Mouse (Mus musculus) embryonic facial prominence, embryonic 13.5 days (tissue): ENCODE measurements around the gene Gm5141. TPM values are rescaled to one million over a fixed set of nuclear protein-coding genes. Genes with fewer than 3 reads are reported as not detected.
"Not testable (repeated sequence)": the region's sequence is repeated elsewhere in the genome, so short reads cannot be mapped to it uniquely, and the experiment has no call there.

Experiments used
- ATAC-seq: fragments of 200-750 bp; cut with Nextera tagmentation; 2 replicates; pipeline ENCODE4 v1.8.0; 2017; ENCODE audit warnings: low read depth; ENCODE audit not compliant: insufficient number of reproducible peaks, insufficient read depth, low FRiP score, low TSS enrichment
- H3K27ac ChIP-seq: fragments of 300-500 bp; sonication (generic); 2 replicates; pipeline ENCODE4 v1.5.1; 2015; ENCODE audit warnings: moderate library complexity, mild to moderate bottlenecking, inconsistent platforms
- H3K27me3 ChIP-seq: fragments of 300-500 bp; sonication (generic); 2 replicates; pipeline ENCODE4 v1.6.1; 2015; ENCODE audit warnings: mild to moderate bottlenecking, inconsistent platforms
- H3K36me3 ChIP-seq: fragments of 300-500 bp; sonication (generic); 2 replicates; pipeline ENCODE4 v1.6.1; 2015; ENCODE audit warnings: mild to moderate bottlenecking, inconsistent platforms
- H3K4me1 ChIP-seq: fragments of 300-500 bp; sonication (generic); 2 replicates; pipeline ENCODE4 v1.6.1; 2015; ENCODE audit warnings: inconsistent platforms
- H3K4me2 ChIP-seq: fragments of 300-500 bp; sonication (generic); 2 replicates; pipeline ENCODE4 v1.6.1; 2015; ENCODE audit warnings: moderate library complexity, mild to moderate bottlenecking, inconsistent platforms
- H3K4me3 ChIP-seq: fragments of 300-500 bp; sonication (generic); 2 replicates; pipeline ENCODE4 v1.5.1; 2015; ENCODE audit warnings: mild to moderate bottlenecking, inconsistent platforms
- H3K9ac ChIP-seq: fragments of 300-500 bp; sonication (generic); 2 replicates; pipeline ENCODE4 v1.6.1; 2015; ENCODE audit warnings: mild to moderate bottlenecking, inconsistent platforms
- H3K9me3 ChIP-seq: fragments of 300-500 bp; sonication (generic); 2 replicates; pipeline ENCODE4 v1.6.1; 2016; ENCODE audit warnings: inconsistent platforms
- WGBS: fragments of 180-500 bp; shearing (Covaris S2); methylation state at CpG from one replicate; pipeline ENCODE4 v1.1.7; 2015; ENCODE audit warnings: mixed read lengths; 5-methylcytosine and 5-hydroxymethylcytosine counted together
- polyA plus RNA-seq: library from polyadenylated mRNA; unstranded; fragments of >200 nt; fragmentation: Nextera tagmentation; extraction: Ambion mirVana; gene quantifications from 2 replicates; pipeline ENCODE4 v1.2.1, GENCODE M21; 2015

The Gm5141 gene
- polyA plus RNA-seq = 15.2 and 19.4 TPM in 2 replicates

- not testable (repeated sequence) for H3K27me3 ChIP-seq, H3K4me1 ChIP-seq, H3K27ac ChIP-seq
- H3K9me3 ChIP-seq = peaks cover 13% of the 10 kb centered on the region
- peak within 1 kb of the TSS; percentile 76 for H3K9ac ChIP-seq
- H3K4me3 ChIP-seq = peak within 1 kb of the TSS; percentile 57
- WGBS = 4% methylated on average over 22 of the region's 23 CpGs
- peaks cover 13% of the 10 kb centered on the region for H3K36me3 ChIP-seq
- ATAC-seq = peak; percentile 90
- peak within 1 kb of the TSS; percentile 76 for H3K4me2 ChIP-seq
These were observed at the start of gene Gm5141 for GRCm38 (mm10) chr13:62785199-62786134. Gene Gm5141 (minus strand): TSS chr13:62785808.

DNA sequence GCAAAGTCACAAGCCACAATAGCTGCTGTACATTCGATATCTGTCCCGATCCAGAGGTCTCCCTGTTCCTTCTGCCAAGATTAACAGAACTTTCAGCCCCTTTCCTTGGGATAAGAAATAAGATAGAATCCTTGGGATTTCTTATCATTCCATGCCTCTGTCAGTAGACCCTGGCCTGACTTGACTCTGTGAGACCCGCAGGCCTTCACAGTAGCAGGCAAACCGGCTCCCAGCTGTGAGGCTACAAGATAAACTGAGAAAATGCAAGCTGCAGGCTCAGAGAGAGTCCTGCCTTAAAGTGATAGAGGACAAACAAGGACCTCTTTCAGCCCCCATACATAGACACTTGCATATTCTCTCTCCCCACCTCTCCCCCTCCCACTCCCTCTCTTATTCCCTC lies 47.7 kb upstream of the Gm5141 start:
- Histone ChIP-seq H3K36me3 (no peaks in the 10 kb centered on the region), H3K9ac (no peak overlapping the region), H3K4me3 (no peak overlapping the region), H3K27me3 (no peaks in the 10 kb centered on the region), H3K4me2 (no peak overlapping the region), H3K9me3 (peaks cover 2% of the 10 kb centered on the region; the same call in 1 of the 2 replicates), H3K27ac (no peak overlapping the region), H3K4me1 (no peaks in the 10 kb centered on the region)
- ATAC-seq = no peak
- 26% methylated on average over 4 of the region's 4 CpGs for WGBS

- Histone ChIP-seq H3K27me3 (no peaks in the 10 kb centered on the region), H3K27ac (no peak overlapping the region), H3K4me1 (no peaks in the 10 kb centered on the region), H3K4me3 (no peak overlapping the region), H3K9ac (no peak overlapping the region), H3K9me3 (peaks cover 2% of the 10 kb centered on the region; the same call in 1 of the 2 replicates), H3K36me3 (no peaks in the 10 kb centered on the region), H3K4me2 (no peak overlapping the region)
- no peak for ATAC-seq
- 68% methylated on average over 2 of the region's 2 CpGs for WGBS
These were observed 46.6 kb upstream of the Gm5141 start for GRCm38 (mm10) chr13:62832239-62832638.

- H3K9me3 ChIP-seq, H3K4me3 ChIP-seq, H3K4me2 ChIP-seq, ATAC-seq, H3K9ac ChIP-seq, H3K27ac ChIP-seq, H3K36me3 ChIP-seq, H3K4me1 ChIP-seq, H3K27me3 ChIP-seq: not testable (repeated sequence)
- 70% methylated on average over 3 of the region's 3 CpGs for WGBS
These were observed 30.1 kb upstream of the Gm5141 start for GRCm38 (mm10) chr13:62815705-62816104.

DNA sequence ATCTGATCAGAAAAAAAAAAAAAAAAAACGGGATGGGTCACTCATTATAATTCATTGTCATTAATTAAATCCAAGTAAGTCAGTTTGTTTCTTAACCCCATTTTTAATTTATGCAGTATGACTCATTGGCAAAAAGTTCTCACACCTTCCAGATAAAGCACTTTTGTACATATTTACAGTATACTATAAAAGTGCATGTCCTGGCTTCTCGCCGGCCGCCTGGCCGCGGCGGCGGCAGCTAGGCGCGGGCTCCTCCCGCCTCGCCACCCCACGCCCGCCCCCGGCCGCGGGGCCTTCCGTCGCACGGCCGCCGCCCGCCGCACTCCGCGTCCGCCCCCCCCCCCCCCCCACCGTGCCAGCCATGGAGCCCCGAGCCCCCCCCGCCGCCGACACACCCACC lies 27.1 kb upstream of the Gm5141 start:
- H3K4me3 ChIP-seq = peak overlapping the region; percentile 40
- WGBS = 10% methylated on average over 22 of the region's 32 CpGs
- no peaks in the 10 kb centered on the region for H3K27me3 ChIP-seq
- no peak for ATAC-seq
- H3K9me3 ChIP-seq = peaks cover 3% of the 10 kb centered on the region; the same call in 1 of the 2 replicates
- no peaks in the 10 kb centered on the region for H3K36me3 ChIP-seq
- H3K9ac ChIP-seq = peak overlapping the region; percentile 55; the same call in 1 of the 2 replicates
- H3K27ac ChIP-seq = no peak overlapping the region
- H3K4me2 ChIP-seq = peak overlapping the region; percentile 63
- H3K4me1 ChIP-seq = no peaks in the 10 kb centered on the region

- WGBS = 90% methylated on average over 6 of the region's 6 CpGs
- not testable (repeated sequence) for H3K9ac ChIP-seq, ATAC-seq
These were observed 22.4 kb upstream of the Gm5141 start for GRCm38 (mm10) chr13:62807981-62808380.

DNA sequence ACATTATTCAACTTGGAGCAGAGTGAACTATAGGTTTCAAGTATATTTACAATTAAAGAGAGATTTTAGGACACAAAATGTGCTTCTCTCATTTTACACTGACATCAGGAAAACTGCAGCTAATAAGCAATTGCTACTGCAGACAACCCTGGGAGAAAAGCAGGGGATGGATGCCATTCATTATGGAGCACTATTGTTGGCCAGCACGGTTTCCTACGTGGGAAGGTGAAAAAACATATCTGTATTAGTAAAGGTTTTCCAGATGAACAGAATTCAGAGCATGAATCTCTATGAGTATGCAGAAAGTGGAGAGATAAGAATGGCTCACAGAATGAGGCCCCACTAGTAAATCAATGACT lies 506 bp upstream of the Gm5141 start:
- 53% methylated on average over 2 of the region's 2 CpGs for WGBS
- H3K4me3 ChIP-seq = peak overlapping the region; percentile 57
- not testable (repeated sequence) for H3K4me1 ChIP-seq, H3K27ac ChIP-seq, ATAC-seq, H3K9me3 ChIP-seq, H3K27me3 ChIP-seq
- H3K36me3 ChIP-seq = peaks cover 13% of the 10 kb centered on the region
- H3K9ac ChIP-seq = 0 out of 2 replicates have a peak overlapping the region, but pooled peaks have one; percentile 76
- peak overlapping the region; percentile 76 for H3K4me2 ChIP-seq

More at GRCm38 (mm10) chr13:62807981-62808380, 22.4 kb upstream of the Gm5141 start:
- H3K4me3 ChIP-seq, H3K27me3 ChIP-seq, H3K9me3 ChIP-seq, H3K4me1 ChIP-seq, H3K27ac ChIP-seq, H3K4me2 ChIP-seq, H3K36me3 ChIP-seq: not testable (repeated sequence)

- not testable (repeated sequence) for H3K27me3 ChIP-seq, H3K9ac ChIP-seq, H3K4me3 ChIP-seq, H3K4me1 ChIP-seq, H3K27ac ChIP-seq, H3K36me3 ChIP-seq, ATAC-seq, H3K9me3 ChIP-seq, H3K4me2 ChIP-seq
- 62% methylated on average over 2 of the region's 2 CpGs for WGBS
These were observed 21.8 kb downstream of the Gm5141 start for GRCm38 (mm10) chr13:62763806-62764205.

GRCm38 (mm10) chr13:62760432-62761415 lies 24.9 kb downstream of the Gm5141 start, which contains the start of gene Platr25:
Gene Platr25 (minus strand): TSS chr13:62760709.
- H3K4me2 ChIP-seq = peak within 1 kb of the TSS; percentile 57
- peak within 1 kb of the TSS; percentile 71 for H3K9ac ChIP-seq
- not testable (repeated sequence) for H3K4me1 ChIP-seq, H3K27me3 ChIP-seq, H3K27ac ChIP-seq, H3K9me3 ChIP-seq, H3K36me3 ChIP-seq
- H3K4me3 ChIP-seq = peak within 1 kb of the TSS; percentile 55
- ATAC-seq = 0 out of 2 replicates have a peak, but pooled peaks have one; percentile 52
- WGBS = 9% methylated on average over 20 of the region's 20 CpGs

GRCm38 (mm10) chr13:62733322-62733721 lies 52.3 kb downstream of the Gm5141 start:
- Histone ChIP-seq H3K27ac (no peak overlapping the region), H3K36me3 (peaks cover 2% of the 10 kb centered on the region; the same call in 1 of the 2 replicates), H3K4me3 (no peak overlapping the region), H3K4me2 (no peak overlapping the region), H3K4me1 (no peaks in the 10 kb centered on the region), H3K27me3 (no peaks in the 10 kb centered on the region), H3K9ac (no peak overlapping the region), H3K9me3 (no peaks in the 10 kb centered on the region)
- no peak for ATAC-seq
- WGBS = 95% methylated on average over 2 of the region's 2 CpGs
